Mouse (Mus musculus): ENCODE measurements around the gene Calu. TPM values are rescaled to one million over a fixed set of nuclear protein-coding genes. Genes with fewer than 3 reads are reported as not detected.
A peak's percentile ranks its signal among the peaks of the same experiment; 100 is the strongest.

The Calu gene
- polyA plus RNA-seq, 1 experiment from 2014 or later, result 323 TPM

DNA sequence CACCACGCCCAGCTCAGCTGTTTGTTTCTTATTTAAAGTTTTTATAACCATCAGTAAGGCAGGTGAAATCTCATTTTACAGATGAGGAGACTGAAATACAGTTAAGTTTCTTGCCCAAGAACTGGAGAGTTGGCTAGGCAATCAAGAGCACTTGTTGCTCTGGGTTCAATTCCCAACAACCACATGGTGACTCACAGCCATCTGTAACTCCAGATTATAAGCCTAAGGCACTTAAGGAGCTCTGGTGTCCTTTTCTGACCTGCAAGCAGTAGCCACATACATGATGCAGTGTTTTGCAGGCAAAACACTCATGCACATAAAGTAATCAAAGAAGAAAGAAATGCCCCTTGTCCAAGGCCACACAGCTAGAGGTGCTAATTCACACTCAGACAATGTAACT, 17.4 kb downstream of the Calu start:
- no peak overlapping the region for H3K4me2 ChIP-seq (ENCODE audit: low read depth, low read length)
- DNase-seq (ENCODE audit: low spot score) (no peak), ATAC-seq (replicated peaks; ENCODE audit: insufficient number of reproducible peaks, low FRiP score, low TSS enrichment, low read depth) (no peak)
- no peaks in the 10 kb centered on the region for H3K4me1 ChIP-seq (ENCODE audit: control insufficient read depth, insufficient read depth, low read length)
- H3K9me3 ChIP-seq (replicated peaks; ENCODE audit: control insufficient read depth, low read length), result no peaks in the 10 kb centered on the region
- WGBS, result 94% methylated on average over 1 of the region's 1 CpGs
- H3K27me3 ChIP-seq (ENCODE audit: control insufficient read depth, insufficient read depth, low read length), result no peaks in the 10 kb centered on the region
- H3K27ac ChIP-seq (replicated peaks; ENCODE audit: low read depth, low read length), result no peak overlapping the region
- no peak overlapping the region for H3K4me3 ChIP-seq (ENCODE audit: low read depth, low read length)
- peaks cover 8% of the 10 kb centered on the region for H3K36me3 ChIP-seq (replicated peaks; ENCODE audit: control insufficient read depth, insufficient read depth, low read depth, low read length)
- H3K9ac ChIP-seq (replicated peaks; ENCODE audit: low read length), result no peak overlapping the region

DNA sequence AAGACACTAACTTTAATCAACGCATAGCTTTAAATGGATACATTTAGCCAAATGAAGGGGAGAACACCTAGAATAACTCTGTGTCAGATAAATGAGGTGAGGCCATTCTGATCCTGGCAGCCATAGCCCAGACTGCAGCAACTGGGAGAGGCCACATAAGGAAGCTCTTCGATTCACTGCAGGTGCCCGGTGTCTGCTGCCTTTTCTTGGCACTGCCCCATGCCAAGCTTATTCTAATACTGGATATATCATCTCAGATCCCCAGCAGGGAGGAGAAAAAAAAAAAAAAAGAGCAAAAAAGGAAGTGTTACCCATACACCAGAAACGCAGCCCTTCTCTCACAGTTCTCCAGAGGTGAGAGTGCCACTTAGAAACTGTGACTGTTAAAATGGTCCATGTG, 29.5 kb downstream of the Calu start:
- H3K9ac ChIP-seq (replicated peaks; ENCODE audit: low read length), result no peak overlapping the region
- no peaks in the 10 kb centered on the region for H3K9me3 ChIP-seq (replicated peaks; ENCODE audit: control insufficient read depth, low read length)
- 97% methylated on average over 4 of the region's 4 CpGs for WGBS
- H3K36me3 ChIP-seq (replicated peaks; ENCODE audit: control insufficient read depth, insufficient read depth, low read depth, low read length), result peaks cover 3% of the 10 kb centered on the region; the same call in 1 of the 2 replicates
- DNase-seq (ENCODE audit: low spot score) (no peak), ATAC-seq (replicated peaks; ENCODE audit: insufficient number of reproducible peaks, low FRiP score, low TSS enrichment, low read depth) (no peak)
- H3K4me2 ChIP-seq (ENCODE audit: low read depth, low read length), result no peak overlapping the region
- H3K4me1 ChIP-seq (ENCODE audit: control insufficient read depth, insufficient read depth, low read length), result no peaks in the 10 kb centered on the region
- H3K4me3 ChIP-seq (ENCODE audit: low read depth, low read length), result no peak overlapping the region
- H3K27me3 ChIP-seq (ENCODE audit: control insufficient read depth, insufficient read depth, low read length), result no peaks in the 10 kb centered on the region
- H3K27ac ChIP-seq (replicated peaks; ENCODE audit: low read depth, low read length), result no peak overlapping the region

DNA sequence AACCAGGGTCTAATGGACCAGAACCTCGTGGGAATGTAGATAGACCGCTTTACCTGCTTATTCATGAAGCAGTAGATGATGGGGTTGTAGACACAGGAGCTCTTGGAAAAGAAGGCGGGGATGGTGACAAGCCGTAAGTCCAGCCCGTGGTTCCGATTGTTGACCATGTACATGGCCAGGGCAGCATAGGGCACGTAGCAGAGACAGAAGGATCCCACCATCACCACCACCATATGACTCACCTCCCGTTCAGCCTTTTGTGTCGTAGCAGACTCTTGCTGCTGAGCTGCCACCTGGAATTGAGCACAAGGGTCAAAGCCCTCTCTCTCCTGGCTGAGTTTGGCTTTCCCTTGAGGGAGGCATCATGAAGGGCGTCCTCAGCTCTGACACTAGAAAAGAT, 30.8 kb downstream of the Calu start:
- Histone ChIP-seq H3K9me3 (replicated peaks; ENCODE audit: control insufficient read depth, low read length) (no peaks in the 10 kb centered on the region), H3K27me3 (ENCODE audit: control insufficient read depth, insufficient read depth, low read length) (no peaks in the 10 kb centered on the region), H3K27ac (replicated peaks; ENCODE audit: low read depth, low read length) (no peak overlapping the region), H3K4me2 (ENCODE audit: low read depth, low read length) (no peak overlapping the region), H3K36me3 (replicated peaks; ENCODE audit: control insufficient read depth, insufficient read depth, low read depth, low read length) (peaks cover 2% of the 10 kb centered on the region; the same call in 1 of the 2 replicates), H3K4me1 (ENCODE audit: control insufficient read depth, insufficient read depth, low read length) (no peaks in the 10 kb centered on the region), H3K4me3 (ENCODE audit: low read depth, low read length) (no peak overlapping the region), H3K9ac (replicated peaks; ENCODE audit: low read length) (no peak overlapping the region)
- DNase-seq (ENCODE audit: low spot score), result no peak
- no peak for ATAC-seq (replicated peaks; ENCODE audit: insufficient number of reproducible peaks, low FRiP score, low TSS enrichment, low read depth)
- 90% methylated on average over 10 of the region's 10 CpGs for WGBS

DNA sequence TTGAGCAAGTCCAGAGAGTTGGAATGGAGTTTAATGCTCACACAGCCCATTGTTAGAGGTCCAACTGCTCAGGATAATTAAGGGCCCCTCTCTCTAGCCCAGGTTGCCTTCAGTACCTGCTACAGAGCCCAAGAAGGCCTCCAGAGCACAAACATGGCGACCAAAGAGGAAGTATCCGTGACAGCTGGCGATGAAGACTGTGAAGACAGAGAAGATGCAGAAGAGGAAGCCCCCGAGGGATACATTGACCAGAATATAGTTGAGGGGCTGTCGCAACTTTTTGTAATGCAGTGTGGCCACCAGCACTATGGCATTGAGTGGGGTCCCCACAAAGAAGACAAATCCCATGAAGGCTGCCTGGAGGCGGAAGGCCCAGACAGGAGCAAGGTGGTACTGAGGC, 32.1 kb downstream of the Calu start:
- H3K27ac ChIP-seq (replicated peaks; ENCODE audit: low read depth, low read length), result no peak overlapping the region
- H3K4me3 ChIP-seq (ENCODE audit: low read depth, low read length), result no peak overlapping the region
- no peak overlapping the region for H3K4me2 ChIP-seq (ENCODE audit: low read depth, low read length)
- H3K4me1 ChIP-seq (ENCODE audit: control insufficient read depth, insufficient read depth, low read length), result no peaks in the 10 kb centered on the region
- 87% methylated on average over 6 of the region's 6 CpGs for WGBS
- no peak overlapping the region for H3K9ac ChIP-seq (replicated peaks; ENCODE audit: low read length)
- DNase-seq (ENCODE audit: low spot score), result no peak
- H3K27me3 ChIP-seq (ENCODE audit: control insufficient read depth, insufficient read depth, low read length), result no peaks in the 10 kb centered on the region
- H3K36me3 ChIP-seq (replicated peaks; ENCODE audit: control insufficient read depth, insufficient read depth, low read depth, low read length), result 0 out of 2 replicates have a peak, but pooled peaks cover 2% of the 10 kb centered on the region
- no peak; the same call in 1 of the 2 replicates for ATAC-seq (replicated peaks; ENCODE audit: insufficient number of reproducible peaks, low FRiP score, low TSS enrichment, low read depth)
- no peaks in the 10 kb centered on the region for H3K9me3 ChIP-seq (replicated peaks; ENCODE audit: control insufficient read depth, low read length)

DNA sequence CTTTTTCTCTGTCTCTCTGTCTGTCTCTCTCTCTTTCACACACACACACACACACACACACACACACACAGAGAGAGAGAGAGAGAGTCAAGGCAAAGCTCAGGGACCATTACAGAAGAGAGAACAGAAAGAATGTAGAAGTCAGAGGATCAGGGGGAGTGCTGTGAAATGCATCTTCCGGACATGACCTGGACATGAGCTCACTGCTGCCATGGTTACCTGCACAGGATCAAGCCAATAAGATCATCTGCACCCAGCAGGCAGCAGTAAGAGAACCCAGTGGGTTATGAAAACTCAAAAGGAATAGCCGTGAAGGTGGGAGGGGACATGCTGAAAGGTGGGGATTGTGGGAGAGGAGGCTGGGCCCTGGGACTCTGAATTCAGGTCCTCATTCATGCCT, 34.6 kb downstream of the Calu start:
- H3K9ac ChIP-seq (replicated peaks; ENCODE audit: low read length), result no peak overlapping the region

DNA sequence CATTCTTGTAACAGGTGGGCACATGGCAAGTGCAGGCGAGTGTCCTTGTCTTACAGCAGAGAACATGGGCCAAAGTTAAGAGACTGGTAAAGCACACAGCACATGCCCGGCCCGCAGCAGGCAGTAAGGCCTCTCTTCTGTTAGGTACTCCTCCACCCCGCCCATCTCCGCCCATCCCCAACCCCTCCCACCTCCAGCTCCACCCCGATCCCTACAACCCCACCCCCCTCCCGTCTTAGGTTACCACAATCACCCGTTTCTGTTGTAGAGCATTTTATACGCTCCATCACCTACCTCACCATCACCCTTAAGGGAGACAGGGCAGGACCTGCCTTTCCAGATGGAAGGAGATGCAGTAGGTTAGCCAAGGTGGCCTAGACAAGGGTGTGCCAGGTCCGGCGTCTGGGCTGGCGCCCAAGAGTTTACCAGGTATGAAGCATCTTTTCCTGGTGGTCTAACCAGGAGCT, 40.2 kb downstream of the Calu start, which contains the start of gene Opn1sw:
Gene Opn1sw (minus strand): TSS at position 417 of the 467 bp plus-strand sequence.
- WGBS, result 3% methylated on average over 12 of the region's 12 CpGs
- peak within 1 kb of the TSS; percentile 28 for H3K4me2 ChIP-seq (ENCODE audit: low read depth, low read length)
- DNase-seq (ENCODE audit: low spot score) (peak; percentile 69), ATAC-seq (replicated peaks; ENCODE audit: insufficient number of reproducible peaks, low FRiP score, low TSS enrichment, low read depth) (peak; percentile 54)
- H3K27me3 ChIP-seq (ENCODE audit: control insufficient read depth, insufficient read depth, low read length), result no peaks in the 10 kb centered on the region
- H3K9me3 ChIP-seq (replicated peaks; ENCODE audit: control insufficient read depth, low read length), result no peaks in the 10 kb centered on the region
- no peak within 1 kb of the TSS for H3K27ac ChIP-seq (replicated peaks; ENCODE audit: low read depth, low read length)
- H3K4me3 ChIP-seq (ENCODE audit: low read depth, low read length), result peak within 1 kb of the TSS; percentile 9; the same call in 1 of the 2 replicates
- 0 out of 2 replicates have a peak within 1 kb of the TSS, but pooled peaks have one; percentile 18 for H3K9ac ChIP-seq (replicated peaks; ENCODE audit: low read length)
- no peaks in the 10 kb centered on the region for H3K36me3 ChIP-seq (replicated peaks; ENCODE audit: control insufficient read depth, insufficient read depth, low read depth, low read length)
- no peaks in the 10 kb centered on the region; the same call in 1 of the 2 replicates for H3K4me1 ChIP-seq (ENCODE audit: control insufficient read depth, insufficient read depth, low read length)

More for the DNA sequence above, 34.6 kb downstream of the Calu start:
- DNase-seq (ENCODE audit: low spot score) (no peak), ATAC-seq (replicated peaks; ENCODE audit: insufficient number of reproducible peaks, low FRiP score, low TSS enrichment, low read depth) (no peak)
- 53% methylated on average over 2 of the region's 2 CpGs for WGBS
- Histone ChIP-seq H3K36me3 (replicated peaks; ENCODE audit: control insufficient read depth, insufficient read depth, low read depth, low read length) (0 out of 2 replicates have a peak, but pooled peaks cover 2% of the 10 kb centered on the region), H3K4me3 (ENCODE audit: low read depth, low read length) (no peak overlapping the region), H3K4me1 (ENCODE audit: control insufficient read depth, insufficient read depth, low read length) (no peaks in the 10 kb centered on the region; the same call in 1 of the 2 replicates), H3K4me2 (ENCODE audit: low read depth, low read length) (no peak overlapping the region), H3K9me3 (replicated peaks; ENCODE audit: control insufficient read depth, low read length) (no peaks in the 10 kb centered on the region), H3K27ac (replicated peaks; ENCODE audit: low read depth, low read length) (no peak overlapping the region), H3K27me3 (ENCODE audit: control insufficient read depth, insufficient read depth, low read length) (no peaks in the 10 kb centered on the region)

DNA sequence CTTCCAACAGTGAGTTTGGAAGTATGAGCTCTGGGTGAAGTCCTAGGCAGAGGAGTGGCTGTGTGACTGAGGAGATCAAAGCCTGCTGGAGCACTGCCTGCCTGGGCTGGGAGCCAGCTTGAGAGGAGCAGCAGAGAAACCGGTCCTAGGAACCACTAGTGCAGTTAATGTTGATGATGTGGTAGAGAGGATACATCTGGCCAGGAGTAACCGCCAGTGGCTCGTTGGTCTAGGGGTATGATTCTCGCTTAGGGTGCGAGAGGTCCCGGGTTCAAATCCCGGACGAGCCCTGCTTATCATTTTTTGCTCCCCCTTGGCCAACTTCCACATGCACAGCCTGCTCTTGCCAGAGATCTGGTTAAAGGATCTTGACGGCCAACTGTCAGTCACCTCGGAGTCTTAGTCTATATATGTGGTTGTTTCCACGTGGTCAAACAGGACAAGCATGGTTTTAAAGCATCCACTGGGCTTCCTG, 40.8 kb downstream of the Calu start:
- 16% methylated on average over 11 of the region's 11 CpGs for WGBS
- Histone ChIP-seq H3K27me3 (ENCODE audit: control insufficient read depth, insufficient read depth, low read length) (no peaks in the 10 kb centered on the region), H3K4me1 (ENCODE audit: control insufficient read depth, insufficient read depth, low read length) (no peaks in the 10 kb centered on the region; the same call in 1 of the 2 replicates), H3K9me3 (replicated peaks; ENCODE audit: control insufficient read depth, low read length) (no peaks in the 10 kb centered on the region), H3K4me3 (ENCODE audit: low read depth, low read length) (no peak overlapping the region; the same call in 1 of the 2 replicates), H3K27ac (replicated peaks; ENCODE audit: low read depth, low read length) (no peak overlapping the region), H3K9ac (replicated peaks; ENCODE audit: low read length) (no peak overlapping the region), H3K36me3 (replicated peaks; ENCODE audit: control insufficient read depth, insufficient read depth, low read depth, low read length) (no peaks in the 10 kb centered on the region), H3K4me2 (ENCODE audit: low read depth, low read length) (peak overlapping the region; percentile 28; the same call in 1 of the 2 replicates)
- ATAC-seq (replicated peaks; ENCODE audit: insufficient number of reproducible peaks, low FRiP score, low TSS enrichment, low read depth) (peak; percentile 60), DNase-seq (ENCODE audit: low spot score) (peak; percentile 58)

DNA sequence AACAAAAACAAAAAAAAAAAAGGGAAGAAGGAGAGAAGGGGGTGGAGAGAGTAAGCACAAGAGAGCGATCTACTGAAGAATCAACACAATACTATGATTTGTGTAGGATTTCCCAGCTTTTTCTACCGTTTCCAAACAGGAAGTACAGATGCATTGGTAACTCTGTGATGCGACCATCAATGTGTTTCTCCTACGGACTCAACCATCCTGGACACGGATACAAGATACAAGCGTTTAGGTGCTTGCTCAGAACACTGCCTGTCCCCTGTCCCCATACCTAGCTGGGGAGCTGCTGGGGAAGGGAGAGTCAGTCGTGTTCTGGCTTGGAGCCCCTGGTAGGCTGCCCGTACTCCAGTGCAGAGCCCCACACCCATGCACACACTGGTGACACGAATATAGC, 41.6 kb downstream of the Calu start:
- H3K9ac ChIP-seq (replicated peaks; ENCODE audit: low read length), result no peak overlapping the region
- no peak overlapping the region for H3K4me2 ChIP-seq (ENCODE audit: low read depth, low read length)
- 52% methylated on average over 9 of the region's 9 CpGs for WGBS
- no peak overlapping the region for H3K4me3 ChIP-seq (ENCODE audit: low read depth, low read length)
- H3K36me3 ChIP-seq (replicated peaks; ENCODE audit: control insufficient read depth, insufficient read depth, low read depth, low read length), result no peaks in the 10 kb centered on the region
- no peak overlapping the region for H3K27ac ChIP-seq (replicated peaks; ENCODE audit: low read depth, low read length)
- 0 out of 2 replicates have a peak, but pooled peaks cover 2% of the 10 kb centered on the region for H3K27me3 ChIP-seq (ENCODE audit: control insufficient read depth, insufficient read depth, low read length)
- DNase-seq (ENCODE audit: low spot score) (no peak), ATAC-seq (replicated peaks; ENCODE audit: insufficient number of reproducible peaks, low FRiP score, low TSS enrichment, low read depth) (no peak)
- H3K4me1 ChIP-seq (ENCODE audit: control insufficient read depth, insufficient read depth, low read length), result no peaks in the 10 kb centered on the region; the same call in 1 of the 2 replicates
- no peaks in the 10 kb centered on the region for H3K9me3 ChIP-seq (replicated peaks; ENCODE audit: control insufficient read depth, low read length)
